Mouse (Mus musculus) brown adipose tissue, adult 24 weeks (tissue): Measurements from ENCODE around the gene Gm5591. TPM values are rescaled to one million over a fixed set of nuclear protein-coding genes. Genes with fewer than 3 reads are reported as not detected.
"Not testable (repeated sequence)": the region's sequence is repeated elsewhere in the genome, so short reads cannot be mapped to it uniquely, and the experiment has no call there.

Experiments
- H3K27ac ChIP-seq: fragments of 200-500 bp; replicated peaks from 2 replicates; pipeline ENCODE4 v1.5.1; 2012; ENCODE audit warnings: low read depth, mild to moderate bottlenecking, low read length
- H3K4me1 ChIP-seq: fragments of 200-500 bp; 2 replicates; pipeline ENCODE4 v1.6.1; 2012; ENCODE audit warnings: low read length, mixed read lengths; ENCODE audit not compliant: control insufficient read depth, insufficient read depth, insufficient read length
- H3K4me3 ChIP-seq: fragments of 200-500 bp; 2 replicates; pipeline ENCODE4 v1.5.1; 2012; ENCODE audit warnings: low read depth, mild to moderate bottlenecking, low read length, moderate library complexity; ENCODE audit not compliant: insufficient read depth
- polyA plus RNA-seq: library from polyadenylated mRNA; stranded (reverse); fragments of >200 nt; gene quantifications from 2 replicates; pipeline ENCODE4 v1.2.4, GENCODE M21; 2012; ENCODE audit not compliant: missing spikeins, insufficient read depth, insufficient read length

Gm5591 gene
- not detected in 2 replicates for polyA plus RNA-seq

DNA sequence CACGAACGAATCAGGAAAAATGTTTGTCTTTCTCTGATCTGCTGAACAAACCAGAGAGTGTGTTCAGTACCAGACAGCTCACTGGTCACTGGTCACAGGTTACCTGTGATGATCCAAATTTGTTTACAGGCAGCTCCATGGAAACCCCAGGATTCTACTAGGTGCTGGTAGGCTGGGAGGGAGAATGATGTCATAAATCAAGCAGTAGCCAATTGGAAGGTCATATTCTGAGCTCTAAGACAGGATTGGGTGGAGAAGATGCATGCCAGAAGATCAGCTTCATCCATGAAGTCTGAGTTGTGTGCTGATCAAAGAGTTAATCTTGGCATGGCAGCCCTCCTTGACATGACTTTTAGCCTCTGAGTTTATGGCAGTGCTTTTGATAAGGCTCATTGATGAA is at the start of gene Gm5591:
Gene Gm5591, minus strand, starts transcription at position 101 of the 400 bp plus-strand sequence.
- H3K4me3 ChIP-seq, H3K27ac ChIP-seq, H3K4me1 ChIP-seq: not testable (repeated sequence)

DNA sequence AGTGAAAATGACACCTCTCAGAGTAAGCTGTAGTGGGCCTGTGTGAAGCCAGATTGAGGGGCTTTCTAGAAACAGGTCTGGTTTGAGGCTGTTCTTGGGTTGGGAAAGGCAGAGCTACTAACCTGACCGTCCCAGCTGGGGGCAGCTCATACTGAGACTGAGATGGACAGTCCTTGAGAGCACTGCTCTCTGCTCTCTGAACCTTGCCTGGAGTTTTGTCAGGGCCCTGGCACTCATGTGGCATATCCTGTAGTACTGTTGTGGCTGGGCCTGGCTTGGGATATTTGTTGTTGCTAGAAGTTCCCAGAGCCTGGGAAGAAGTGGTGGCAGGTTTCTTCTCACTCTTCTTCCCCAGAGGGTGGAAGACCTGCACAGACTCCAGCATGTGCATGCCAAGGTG is 39.5 kb downstream of the Gm5591 start:
- not testable (repeated sequence) for H3K27ac ChIP-seq, H3K4me3 ChIP-seq, H3K4me1 ChIP-seq
